Mouse (Mus musculus): ENCODE measurements at regions not wholly inside any gene's neighbourhood (a gene's known extent, or its start where the extent isn't known, plus 50 kb on each side); places are given as distances from the start of the nearest gene placed in this dataset.
A peak's percentile ranks its signal among the peaks of the same experiment; 100 is the strongest.
"Not testable (repeated sequence)": the region's sequence is repeated elsewhere in the genome, so short reads cannot be mapped to it uniquely, and the experiment has no call there.

DNA sequence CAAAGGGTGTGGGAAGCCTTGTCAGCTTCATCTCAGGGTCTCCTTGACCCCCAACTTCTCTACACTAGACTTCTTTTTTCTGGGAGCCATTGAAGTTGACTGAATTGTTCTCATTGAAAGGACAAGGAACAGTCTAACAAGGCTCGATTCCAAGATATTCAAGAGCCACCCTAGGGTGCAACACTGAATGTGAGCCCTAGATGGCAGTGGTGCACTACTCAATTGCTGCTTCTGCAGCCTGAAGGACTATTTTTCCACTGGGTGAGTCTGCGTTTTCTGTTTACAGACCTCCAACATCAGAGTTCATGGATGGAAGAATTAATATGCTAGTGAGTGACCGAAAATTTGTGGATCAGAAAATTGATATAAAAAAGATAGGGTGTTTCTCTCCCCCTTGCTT is 161.5 kb downstream of the Hpcal1 start:
- DNase-seq = peak; percentile 10

DNA sequence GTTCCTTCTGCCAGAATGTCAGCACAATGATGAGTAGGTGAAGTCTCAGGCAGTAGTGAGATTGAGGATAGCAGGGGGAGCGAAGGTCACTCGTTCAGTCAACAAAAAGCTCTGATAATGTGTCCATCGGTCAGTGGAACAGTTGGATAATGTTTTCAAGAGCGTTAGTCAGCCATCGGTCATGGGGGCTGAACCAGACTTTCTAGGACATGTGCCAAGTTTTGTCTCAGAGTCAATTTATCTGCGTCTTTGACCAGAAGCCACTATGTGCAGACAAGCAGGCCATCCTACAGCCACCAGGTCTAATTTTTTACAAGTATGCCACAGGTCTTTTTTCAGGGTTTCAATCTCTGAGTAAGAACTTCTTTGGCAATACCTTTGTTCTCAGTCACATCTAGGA is 181.8 kb downstream of the Hpcal1 start:
- DNase-seq = not testable (repeated sequence)

DNA sequence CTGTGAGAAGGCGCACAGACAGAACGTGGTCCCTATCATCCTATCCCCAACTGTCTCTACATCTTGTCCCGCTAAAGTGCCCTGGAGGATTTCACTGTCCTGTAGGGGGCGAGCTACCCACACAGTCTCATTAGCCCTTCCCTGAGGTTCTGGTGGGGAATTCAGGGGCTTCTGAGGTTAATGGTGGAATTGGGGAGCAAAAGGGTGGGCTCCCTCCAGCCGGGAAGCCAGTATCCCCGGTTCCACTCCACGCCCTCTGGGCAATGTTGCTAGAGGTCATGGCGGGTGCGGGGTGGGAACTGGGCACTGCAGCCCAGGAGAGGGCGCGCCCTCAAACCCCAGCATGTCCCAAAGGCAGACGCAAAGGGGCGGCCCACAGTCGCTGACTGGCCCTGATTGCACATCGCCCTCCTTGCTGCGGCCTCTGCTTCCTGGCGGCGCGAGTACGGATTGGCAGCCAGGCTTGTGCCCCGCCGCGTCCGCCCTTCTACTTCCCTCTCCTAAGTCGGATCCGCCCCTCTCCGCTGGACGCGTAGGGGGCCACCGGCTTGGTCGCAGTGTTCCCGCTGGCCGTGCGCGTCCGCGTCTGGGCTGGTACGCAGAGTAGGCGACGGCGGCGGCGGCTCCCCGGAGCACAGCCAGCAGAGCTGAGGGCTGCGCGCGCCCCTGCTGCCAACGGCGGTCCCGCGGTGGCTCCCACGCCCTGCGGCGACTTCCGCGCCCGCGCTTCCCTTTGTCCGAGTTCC is 190.9 kb downstream of the Hpcal1 start:
- peak; percentile 91 for DNase-seq

DNA sequence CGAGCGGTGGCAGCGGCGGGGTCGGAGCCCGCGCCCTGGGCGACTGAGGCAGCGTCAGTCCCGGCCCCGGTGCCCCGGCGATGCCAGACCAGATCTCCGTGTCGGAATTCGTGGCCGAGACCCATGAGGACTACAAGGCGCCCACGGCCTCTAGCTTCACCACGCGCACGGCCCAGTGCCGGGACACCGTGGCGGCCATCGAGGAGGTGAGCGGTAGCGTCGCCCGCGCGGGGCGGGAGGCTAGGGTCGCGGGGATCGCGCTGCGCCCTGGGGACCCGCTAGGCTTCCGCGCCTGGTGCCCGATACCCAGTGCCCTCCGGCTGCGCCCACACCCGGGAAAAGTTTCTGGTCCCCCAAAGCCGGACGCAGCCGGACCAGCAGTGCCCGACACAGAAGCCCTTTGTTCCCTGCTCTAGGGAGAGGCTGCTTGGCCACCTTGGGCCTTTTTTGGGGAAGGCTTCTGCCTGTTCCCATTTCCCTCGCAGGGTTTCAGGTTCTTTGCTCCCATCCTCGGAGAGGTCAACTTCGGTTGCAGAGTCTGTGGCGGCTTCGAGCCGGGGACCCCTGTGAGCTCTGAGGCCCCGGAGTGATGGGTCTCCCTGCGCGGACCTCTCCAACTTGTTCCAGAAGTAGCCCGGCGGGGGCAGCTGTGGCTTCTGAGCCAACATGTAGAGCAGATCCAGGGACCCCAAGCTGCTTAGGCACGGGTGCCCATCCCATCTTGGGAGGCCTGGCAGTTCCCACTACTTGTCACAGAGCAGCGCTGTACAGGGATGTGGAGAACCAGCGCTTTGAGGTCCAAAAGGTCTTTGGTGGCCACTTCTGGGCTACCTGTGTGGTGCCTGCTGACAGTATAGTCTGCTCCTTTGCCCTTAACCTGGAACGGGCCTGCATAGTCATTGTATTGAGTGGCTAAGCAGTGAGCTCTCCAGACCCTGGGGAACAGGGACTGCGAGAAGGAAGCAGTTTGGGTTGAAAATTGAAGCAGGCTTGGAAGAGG is 191.8 kb downstream of the Hpcal1 start:
- DNase-seq = not testable (repeated sequence)

DNA sequence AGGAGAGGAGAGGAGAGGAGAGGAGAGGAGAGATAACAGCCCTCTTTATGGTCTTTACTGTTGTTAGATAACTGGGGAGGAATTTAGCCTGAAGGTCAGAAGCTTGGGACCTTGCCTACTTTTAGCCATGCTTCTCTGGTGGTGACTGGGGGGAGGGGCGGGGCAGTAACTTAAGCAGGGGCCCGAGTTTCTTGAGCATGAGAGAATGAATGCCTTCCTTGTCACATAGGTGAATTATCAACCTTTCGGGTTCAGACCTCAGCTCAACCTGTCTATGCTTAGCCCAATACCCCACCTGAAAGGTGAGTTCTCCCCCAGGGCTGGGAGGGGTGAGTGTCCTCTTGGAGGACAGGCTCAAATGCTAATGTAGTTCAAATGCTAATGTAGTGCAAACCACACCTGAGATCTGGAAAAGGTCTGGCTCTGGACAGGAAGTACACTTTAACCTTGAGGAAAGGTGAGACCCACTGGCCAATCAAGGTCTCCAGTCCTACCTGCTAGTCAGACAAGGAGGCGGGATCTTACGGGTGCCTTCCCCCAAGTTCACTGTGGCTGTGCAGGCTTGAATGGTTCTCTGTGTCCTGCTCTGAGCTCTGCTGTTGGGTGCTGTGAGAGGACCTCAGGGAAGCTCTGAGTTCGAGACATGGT is 201.1 kb downstream of the Hpcal1 start:
- DNase-seq = not testable (repeated sequence)

DNA sequence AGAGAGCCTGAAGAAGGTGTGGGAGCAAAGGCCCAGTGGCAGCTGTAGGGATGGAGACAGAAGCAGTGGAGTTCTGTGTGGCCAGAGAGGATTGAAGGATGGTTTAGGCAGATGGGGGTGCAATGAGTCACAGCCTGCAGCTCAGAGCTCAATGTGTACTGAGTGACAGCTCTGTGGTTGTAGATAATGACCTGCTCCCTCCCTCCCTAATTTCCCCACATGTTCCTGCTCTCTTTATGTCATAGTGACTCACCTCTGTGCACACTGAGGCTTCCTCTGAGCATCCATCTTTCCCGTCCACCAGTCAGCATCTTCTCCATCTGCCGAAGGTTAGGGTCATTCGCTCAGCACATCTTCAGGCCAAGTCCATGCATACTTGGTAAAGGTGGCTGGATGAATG is 222.4 kb downstream of the Hpcal1 start:
- not testable (repeated sequence) for DNase-seq

Data from kidney, adult 11 months (tissue).